Mouse (Mus musculus): ENCODE data around the gene Prok2. TPM values are rescaled to one million over a fixed set of nuclear protein-coding genes. Genes with fewer than 3 reads are reported as not detected.

Prok2 gene
- polyA plus RNA-seq, 2 experiments, result 0.43 to 2.0 TPM

DNA sequence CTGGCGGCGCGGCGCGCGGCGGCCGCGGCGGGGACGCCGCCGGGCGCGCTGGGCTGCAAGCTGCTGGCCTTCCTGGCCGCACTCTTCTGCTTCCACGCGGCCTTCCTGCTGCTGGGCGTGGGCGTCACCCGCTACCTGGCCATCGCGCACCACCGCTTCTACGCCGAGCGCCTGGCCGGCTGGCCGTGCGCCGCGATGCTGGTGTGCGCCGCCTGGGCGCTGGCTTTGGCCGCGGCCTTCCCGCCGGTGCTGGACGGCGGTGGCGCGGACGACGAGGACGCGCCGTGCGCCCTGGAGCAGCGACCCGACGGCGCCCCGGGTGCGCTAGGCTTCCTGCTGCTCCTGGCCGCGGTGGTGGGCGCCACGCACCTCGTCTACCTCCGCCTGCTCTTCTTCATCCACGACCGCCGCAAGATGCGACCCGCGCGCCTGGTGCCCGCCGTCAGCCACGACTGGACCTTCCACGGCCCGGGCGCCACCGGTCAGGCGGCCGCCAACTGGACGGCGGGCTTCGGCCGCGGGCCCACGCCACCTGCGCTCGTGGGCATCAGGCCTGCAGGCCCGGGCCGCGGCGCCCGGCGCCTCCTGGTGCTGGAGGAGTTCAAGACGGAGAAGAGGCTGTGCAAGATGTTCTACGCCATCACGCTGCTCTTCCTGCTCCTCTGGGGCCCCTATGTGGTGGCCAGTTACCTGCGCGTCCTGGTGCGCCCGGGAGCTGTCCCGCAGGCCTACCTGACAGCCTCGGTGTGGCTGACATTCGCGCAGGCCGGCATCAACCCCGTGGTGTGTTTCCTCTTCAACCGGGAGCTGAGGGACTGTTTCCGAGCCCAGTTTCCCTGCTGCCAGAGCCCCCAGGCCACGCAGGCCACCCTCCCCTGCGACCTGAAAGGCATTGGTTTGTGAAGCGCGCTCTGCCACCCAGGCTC lies 33.0 kb downstream of the Prok2 start:
- TF ChIP-seq POLR2A (IDR thresholded peaks at IDR 0.05; ENCODE audit: borderline replicate concordance, extremely low read depth, insufficient read depth, insufficient read length), result no peak
- Histone ChIP-seq H3K27me3 (ENCODE audit: control insufficient read depth, insufficient read depth, low read length) (peaks cover 30% of the 10 kb centered on the region), H3K9me3 (ENCODE audit: control insufficient read depth, low read length) (no peaks in the 10 kb centered on the region), H3K4me3 (replicated peaks; ENCODE audit: low read length) (peak overlapping the region; percentile 69), H3K4me1 (ENCODE audit: control insufficient read depth, insufficient read depth, low read length) (peaks cover 6% of the 10 kb centered on the region), H3K9ac (ENCODE audit: low read depth, low read length, severe bottlenecking) (peak overlapping the region; percentile 89), H3K27ac (replicated peaks; ENCODE audit: low read depth, low read length) (peak overlapping the region; percentile 65), H3K36me3 (ENCODE audit: control insufficient read depth, insufficient read depth, low read length) (no peaks in the 10 kb centered on the region), H3K4me2 (replicated peaks; ENCODE audit: low read depth, low read length, severe bottlenecking) (peak overlapping the region; percentile 94)
- WGBS, result 1% methylated on average over 57 of the region's 110 CpGs
- peak; percentile 44; the same call in 1 of the 2 replicates for ATAC-seq (ENCODE audit: low FRiP score, low read depth)
- DNase-seq (ENCODE audit: low spot score), result no peak

DNA sequence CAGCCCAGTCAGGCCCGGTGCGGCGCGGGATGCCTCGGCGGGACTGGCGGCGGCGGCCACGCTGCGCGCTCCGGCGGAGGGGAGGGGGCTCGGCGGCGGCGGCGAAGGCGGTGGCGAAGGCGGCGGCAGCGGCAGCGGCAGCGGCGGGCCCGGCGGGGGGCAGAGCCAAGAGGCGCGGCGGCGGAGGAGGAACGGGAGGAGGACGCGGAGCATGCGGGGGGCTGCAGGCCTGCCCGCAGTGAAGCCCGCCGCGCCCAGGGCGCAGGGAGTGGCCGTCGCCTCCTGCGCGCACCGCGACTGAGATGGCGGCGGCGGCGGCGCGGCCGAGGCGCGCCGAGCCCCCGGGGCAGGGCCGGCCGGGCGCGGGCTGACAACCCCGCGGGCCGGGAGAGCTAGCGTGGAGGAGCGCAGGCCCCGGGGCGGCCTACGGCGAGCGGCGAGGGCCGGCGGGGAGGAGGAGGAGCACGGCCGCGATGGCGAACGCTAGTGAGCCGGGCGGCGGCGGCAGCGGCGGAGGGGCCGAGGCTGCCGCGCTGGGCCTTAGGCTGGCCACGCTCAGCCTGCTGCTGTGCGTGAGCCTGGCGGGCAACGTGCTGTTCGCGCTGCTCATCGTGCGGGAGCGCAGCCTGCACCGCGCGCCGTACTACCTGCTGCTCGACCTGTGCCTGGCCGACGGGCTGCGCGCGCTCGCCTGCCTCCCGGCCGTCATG lies 33.8 kb downstream of the Prok2 start, which contains the start of gene Gpr27:
Gpr27 (plus strand) TSS at position 474 of the 710 bp plus-strand sequence.
- H3K27me3 ChIP-seq (ENCODE audit: control insufficient read depth, insufficient read depth, low read length), result peaks cover 30% of the 10 kb centered on the region
- DNase-seq (ENCODE audit: low spot score), result peak; percentile 30
- peak within 1 kb of the TSS; percentile 65 for H3K27ac ChIP-seq (replicated peaks; ENCODE audit: low read depth, low read length)
- WGBS, result under 1% methylated on average over 22 of the region's 112 CpGs
- peak; percentile 64 for ATAC-seq (ENCODE audit: low FRiP score, low read depth)
- peak within 1 kb of the TSS; percentile 94 for H3K4me2 ChIP-seq (replicated peaks; ENCODE audit: low read depth, low read length, severe bottlenecking)
- H3K36me3 ChIP-seq (ENCODE audit: control insufficient read depth, insufficient read depth, low read length), result no peaks in the 10 kb centered on the region
- TF ChIP-seq POLR2A (IDR thresholded peaks at IDR 0.05; ENCODE audit: borderline replicate concordance, extremely low read depth, insufficient read depth, insufficient read length), result 0 out of 2 replicates have a peak, but pooled peaks have one; percentile 22
- peak within 1 kb of the TSS; percentile 89 for H3K9ac ChIP-seq (ENCODE audit: low read depth, low read length, severe bottlenecking)
- H3K9me3 ChIP-seq (ENCODE audit: control insufficient read depth, low read length), result no peaks in the 10 kb centered on the region
- peak within 1 kb of the TSS; percentile 69 for H3K4me3 ChIP-seq (replicated peaks; ENCODE audit: low read length)
- peaks cover 6% of the 10 kb centered on the region for H3K4me1 ChIP-seq (ENCODE audit: control insufficient read depth, insufficient read depth, low read length)

DNA sequence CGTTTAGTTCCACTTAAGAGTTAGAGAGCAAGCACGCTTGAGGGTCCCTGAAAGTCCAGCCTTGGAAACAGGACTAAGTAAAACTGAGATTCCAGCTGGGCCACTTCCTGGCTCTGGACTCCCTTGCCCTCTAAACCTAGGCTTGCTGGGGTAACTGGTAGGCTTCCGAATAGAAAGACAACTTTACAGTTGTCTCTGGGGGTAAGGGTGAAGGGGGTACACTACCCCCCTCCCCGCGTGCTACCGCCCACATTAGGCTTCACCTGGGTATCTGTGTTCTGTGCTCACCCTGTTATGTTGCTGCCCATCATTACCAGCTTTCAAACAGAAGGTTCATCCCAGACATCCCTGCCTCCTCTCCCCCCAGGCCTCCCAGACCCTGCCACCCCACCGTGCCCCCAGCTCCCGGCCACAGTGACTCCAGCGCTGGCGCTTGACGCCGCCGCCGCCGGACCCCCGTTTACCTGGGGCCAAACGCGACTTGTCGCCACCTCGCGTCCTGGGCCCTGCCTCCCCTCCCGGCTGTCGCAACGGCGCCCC lies 34.5 kb downstream of the Prok2 start:
- Histone ChIP-seq H3K4me3 (replicated peaks; ENCODE audit: low read length) (peak overlapping the region; percentile 69), H3K9me3 (ENCODE audit: control insufficient read depth, low read length) (no peaks in the 10 kb centered on the region), H3K4me2 (replicated peaks; ENCODE audit: low read depth, low read length, severe bottlenecking) (peak overlapping the region; percentile 94), H3K36me3 (ENCODE audit: control insufficient read depth, insufficient read depth, low read length) (no peaks in the 10 kb centered on the region), H3K27ac (replicated peaks; ENCODE audit: low read depth, low read length) (peak overlapping the region; percentile 65; the same call in 1 of the 2 replicates), H3K9ac (ENCODE audit: low read depth, low read length, severe bottlenecking) (peak overlapping the region; percentile 89), H3K4me1 (ENCODE audit: control insufficient read depth, insufficient read depth, low read length) (peaks cover 6% of the 10 kb centered on the region), H3K27me3 (ENCODE audit: control insufficient read depth, insufficient read depth, low read length) (peaks cover 30% of the 10 kb centered on the region)
- ATAC-seq (ENCODE audit: low FRiP score, low read depth), result peak; percentile 2
- DNase-seq (ENCODE audit: low spot score), result no peak
- 6% methylated on average over 25 of the region's 25 CpGs for WGBS
- no peak for TF ChIP-seq POLR2A (IDR thresholded peaks at IDR 0.05; ENCODE audit: borderline replicate concordance, extremely low read depth, insufficient read depth, insufficient read length)

GRCm38 (mm10) chr6:99688513-99688912 lies 37.7 kb downstream of the Prok2 start:
- no peak overlapping the region for H3K27ac ChIP-seq (replicated peaks; ENCODE audit: low read depth, low read length)
- H3K4me3 ChIP-seq (replicated peaks; ENCODE audit: low read length), result no peak overlapping the region
- no peak for TF ChIP-seq POLR2A (IDR thresholded peaks at IDR 0.05; ENCODE audit: borderline replicate concordance, extremely low read depth, insufficient read depth, insufficient read length)
- peaks cover 18% of the 10 kb centered on the region; the same call in 1 of the 2 replicates for H3K27me3 ChIP-seq (ENCODE audit: control insufficient read depth, insufficient read depth, low read length)
- WGBS, result 80% methylated on average over 6 of the region's 6 CpGs
- 0 out of 2 replicates have a peak, but pooled peaks cover under 1% of the 10 kb centered on the region for H3K4me1 ChIP-seq (ENCODE audit: control insufficient read depth, insufficient read depth, low read length)
- DNase-seq (ENCODE audit: low spot score), result no peak
- H3K9ac ChIP-seq (ENCODE audit: low read depth, low read length, severe bottlenecking), result no peak overlapping the region
- H3K36me3 ChIP-seq (ENCODE audit: control insufficient read depth, insufficient read depth, low read length), result no peaks in the 10 kb centered on the region
- no peaks in the 10 kb centered on the region for H3K9me3 ChIP-seq (ENCODE audit: control insufficient read depth, low read length)
- ATAC-seq (ENCODE audit: low FRiP score, low read depth), result no peak
- no peak overlapping the region for H3K4me2 ChIP-seq (replicated peaks; ENCODE audit: low read depth, low read length, severe bottlenecking)

DNA sequence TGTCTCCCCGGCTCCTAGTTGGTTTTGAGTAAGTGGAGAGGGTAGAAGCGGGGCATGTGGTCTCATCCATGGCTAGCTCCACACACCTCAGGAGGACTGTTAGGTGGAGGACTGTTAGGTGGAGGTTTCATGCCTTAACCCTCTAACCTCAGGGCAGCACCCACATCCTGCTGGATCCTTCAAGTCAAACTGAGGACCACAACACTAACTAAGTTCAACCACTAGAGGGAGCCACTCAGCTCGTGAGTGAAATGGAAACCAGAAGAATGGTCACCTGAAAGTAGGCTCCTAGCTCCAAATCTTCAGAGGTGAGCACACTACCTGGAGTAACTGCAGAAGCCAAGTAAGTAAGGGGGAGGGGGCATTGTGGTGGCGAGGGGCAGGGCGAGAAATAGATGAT lies 41.3 kb downstream of the Prok2 start:
- H3K27me3 ChIP-seq (ENCODE audit: control insufficient read depth, insufficient read depth, low read length), result no peaks in the 10 kb centered on the region
- no peaks in the 10 kb centered on the region for H3K4me1 ChIP-seq (ENCODE audit: control insufficient read depth, insufficient read depth, low read length)
- H3K4me3 ChIP-seq (replicated peaks; ENCODE audit: low read length), result no peak overlapping the region
- DNase-seq (ENCODE audit: low spot score), result peak; percentile 38
- H3K36me3 ChIP-seq (ENCODE audit: control insufficient read depth, insufficient read depth, low read length), result no peaks in the 10 kb centered on the region
- H3K4me2 ChIP-seq (replicated peaks; ENCODE audit: low read depth, low read length, severe bottlenecking), result no peak overlapping the region
- WGBS, result 56% methylated on average over 5 of the region's 5 CpGs
- no peak for ATAC-seq (ENCODE audit: low FRiP score, low read depth)
- no peak overlapping the region for H3K27ac ChIP-seq (replicated peaks; ENCODE audit: low read depth, low read length)
- no peak overlapping the region for H3K9ac ChIP-seq (ENCODE audit: low read depth, low read length, severe bottlenecking)
- no peaks in the 10 kb centered on the region for H3K9me3 ChIP-seq (ENCODE audit: control insufficient read depth, low read length)
- no peak for TF ChIP-seq POLR2A (IDR thresholded peaks at IDR 0.05; ENCODE audit: borderline replicate concordance, extremely low read depth, insufficient read depth, insufficient read length)

Measured in limb, embryonic 14.5 days (tissue).